Mouse (Mus musculus) left cerebral cortex, adult 18-20 months (tissue): ENCODE results near the gene Mapkap1. TPM values are rescaled to one million over a fixed set of nuclear protein-coding genes. Genes with fewer than 3 reads are reported as not detected.
"Not testable (repeated sequence)": the region's sequence is repeated elsewhere in the genome, so short reads cannot be mapped to it uniquely, and the experiment has no call there.

Experiments used
- DNase-seq, 2 experiments: peaks; one replicate each; pipeline ENCODE4 v3.0.0; 2021 to 2022; ENCODE audit warnings: low spot score in 2 of 2, mixed read lengths in 1 of 2
- total RNA-seq, 2 experiments: library from RNA; stranded (reverse); gene quantifications; 2 replicates each; pipeline ENCODE4 v1.2.3; 2021

The Mapkap1 gene
- total RNA-seq, 2 experiments from 2014 or later = 69.0 to 72.0 TPM

- no peak for DNase-seq
Observed at GRCm38 (mm10) chr2:34430663-34431062, 24.1 kb downstream of the Mapkap1 start.

- no peak for DNase-seq
Observed at GRCm38 (mm10) chr2:34431701-34432372, 25.3 kb downstream of the Mapkap1 start.

- DNase-seq = not testable (repeated sequence)
Observed at GRCm38 (mm10) chr2:34432887-34433286, 26.3 kb downstream of the Mapkap1 start.

- no peak for DNase-seq
Observed at GRCm38 (mm10) chr2:34436321-34436720, 29.8 kb downstream of the Mapkap1 start.

GRCm38 (mm10) chr2:34448756-34449155, 42.2 kb downstream of the Mapkap1 start:
- no peak for DNase-seq

- no peak for DNase-seq
Observed at GRCm38 (mm10) chr2:34462490-34462889, 55.9 kb downstream of the Mapkap1 start.

- no peak for DNase-seq
Observed at GRCm38 (mm10) chr2:34468559-34469141, 62.1 kb downstream of the Mapkap1 start.

- DNase-seq = no peak
Observed at GRCm38 (mm10) chr2:34469324-34469723, 62.8 kb downstream of the Mapkap1 start.

GRCm38 (mm10) chr2:34473775-34474174, 67.2 kb downstream of the Mapkap1 start:
- no peak for DNase-seq

- DNase-seq = no peak
Observed at GRCm38 (mm10) chr2:34481401-34481800, 74.8 kb downstream of the Mapkap1 start.

GRCm38 (mm10) chr2:34482102-34482501, 75.5 kb downstream of the Mapkap1 start:
- DNase-seq = no peak

GRCm38 (mm10) chr2:34482531-34482930, 76.0 kb downstream of the Mapkap1 start:
- DNase-seq = no peak

GRCm38 (mm10) chr2:34487281-34487680, 80.7 kb downstream of the Mapkap1 start:
- no peak for DNase-seq

- no peak for DNase-seq
Observed at GRCm38 (mm10) chr2:34503975-34504730, 97.6 kb downstream of the Mapkap1 start.

- not testable (repeated sequence) for DNase-seq
Observed at GRCm38 (mm10) chr2:34506162-34506561, 99.6 kb downstream of the Mapkap1 start.

- no peak for DNase-seq
Observed at GRCm38 (mm10) chr2:34509856-34510255, 103.3 kb downstream of the Mapkap1 start.

GRCm38 (mm10) chr2:34515263-34515662, 108.7 kb downstream of the Mapkap1 start:
- no peak for DNase-seq

- DNase-seq = no peak
Observed at GRCm38 (mm10) chr2:34518083-34518482, 111.5 kb downstream of the Mapkap1 start.

- DNase-seq = no peak
Observed at GRCm38 (mm10) chr2:34518526-34518925, 112.0 kb downstream of the Mapkap1 start.

GRCm38 (mm10) chr2:34519525-34519924, 113.0 kb downstream of the Mapkap1 start:
- DNase-seq = peak; percentile 56 to 63

GRCm38 (mm10) chr2:34521384-34521783, 114.8 kb downstream of the Mapkap1 start:
- no peak for DNase-seq
